Mouse (Mus musculus): ENCODE results near the gene Gpr37l1. TPM values are rescaled to one million over a fixed set of nuclear protein-coding genes. Genes with fewer than 3 reads are reported as not detected.

Gene Gpr37l1
- total RNA-seq, 1 experiment from 2014 or later, result 1.8 TPM

GRCm38 (mm10) chr1:135181880-135182623 lies 14.6 kb upstream of the Gpr37l1 start:
- DNase-seq, result peak; percentile 50

GRCm38 (mm10) chr1:135181275-135181674 lies 13.8 kb upstream of the Gpr37l1 start:
- DNase-seq, result no peak

GRCm38 (mm10) chr1:135180830-135181229 lies 13.3 kb upstream of the Gpr37l1 start:
- no peak for DNase-seq

- no peak for DNase-seq
Measured at GRCm38 (mm10) chr1:135178863-135179262, 11.4 kb upstream of the Gpr37l1 start.

GRCm38 (mm10) chr1:135177724-135178123 lies 10.2 kb upstream of the Gpr37l1 start:
- no peak for DNase-seq

GRCm38 (mm10) chr1:135175176-135175575 lies 7.7 kb upstream of the Gpr37l1 start:
- no peak for DNase-seq

GRCm38 (mm10) chr1:135173311-135173710 lies 5.8 kb upstream of the Gpr37l1 start:
- DNase-seq, result no peak

GRCm38 (mm10) chr1:135171984-135172383 lies 4.5 kb upstream of the Gpr37l1 start:
- DNase-seq, result peak; percentile 82

- no peak for DNase-seq
Measured at GRCm38 (mm10) chr1:135171202-135171601, 3.7 kb upstream of the Gpr37l1 start.

GRCm38 (mm10) chr1:135170299-135170698 lies 2.8 kb upstream of the Gpr37l1 start:
- DNase-seq, result peak; percentile 46

GRCm38 (mm10) chr1:135169556-135170224 lies 2.2 kb upstream of the Gpr37l1 start:
- peak; percentile 64 for DNase-seq

- DNase-seq, result no peak
Measured at GRCm38 (mm10) chr1:135168453-135169200, 1.1 kb upstream of the Gpr37l1 start.

GRCm38 (mm10) chr1:135162720-135163119 lies 4.8 kb downstream of the Gpr37l1 start:
- no peak for DNase-seq

- no peak for DNase-seq
Measured at GRCm38 (mm10) chr1:135160411-135161050, 7.0 kb downstream of the Gpr37l1 start.

- no peak for DNase-seq
Measured at GRCm38 (mm10) chr1:135159556-135160123, 7.8 kb downstream of the Gpr37l1 start.

GRCm38 (mm10) chr1:135159074-135159473 lies 8.4 kb downstream of the Gpr37l1 start:
- no peak for DNase-seq

- DNase-seq, result no peak
Measured at GRCm38 (mm10) chr1:135158633-135159032, 8.8 kb downstream of the Gpr37l1 start.

- no peak for DNase-seq
Measured at GRCm38 (mm10) chr1:135156300-135156699, 11.2 kb downstream of the Gpr37l1 start.

- DNase-seq, result peak; percentile 79
Measured at GRCm38 (mm10) chr1:135154411-135154959, 13.0 kb downstream of the Gpr37l1 start.

- no peak for DNase-seq
Measured at GRCm38 (mm10) chr1:135154011-135154410, 13.5 kb downstream of the Gpr37l1 start.

- DNase-seq, result no peak
Measured at GRCm38 (mm10) chr1:135148996-135149395, 18.5 kb downstream of the Gpr37l1 start.

GRCm38 (mm10) chr1:135148476-135148875 lies 19.0 kb downstream of the Gpr37l1 start:
- no peak for DNase-seq

Measured in adrenal gland, postnatal 14 days (tissue).